20 mouse cellular contexts compared by ENCODE assay signal in genomic region chr10:28986203-28986602, GRCm38 (mm10). TPM values are rescaled to one million over a fixed set of nuclear protein-coding genes. Genes with fewer than 3 reads are reported as not detected.
A peak's percentile ranks its signal among the peaks of the same experiment; 100 is the strongest.
DNase-seq lines count a peak whose midpoint lies in the region.
"Had no signal": no experiment of that assay in that cellular context is flagged by ENCODE, and none has a peak within 500 bp of the region (broad histone marks: within the 10 kb centered on the region; RNA-seq: fewer than 3 reads in every experiment).

2310057J18Rik (minus strand) TSS chr10:28986303.

- no peaks in the 10 kb centered on the region for H3K27me3 ChIP-seq in heart, embryonic 10.5 days (ENCODE audit: insufficient read depth, poor library complexity, severe bottlenecking)
- H3K27me3 ChIP-seq: CH12.LX had no signal

- DNase-seq in heart, adult 11 months = peak; percentile 76
- DNase-seq in heart, embryonic 10.5 days (ENCODE audit: low spot score) = no peak
- DNase-seq: adrenal gland, adult 2 months; adrenal gland, adult 8-10 months; adrenal gland, postnatal 10 days; adrenal gland, postnatal 14 days; adrenal gland, postnatal 25 days; adrenal gland, postnatal 36 days; B cell, adult 2 months; cerebellum, adult 11 months; cerebellum, adult 11-12 months; cerebellum, adult 18-20 months; cerebellum, adult 2 months had no signal

- no peaks in the 10 kb centered on the region for H3K4me1 ChIP-seq in heart, embryonic 10.5 days

- no peaks in the 10 kb centered on the region for H3K9me3 ChIP-seq in heart, embryonic 10.5 days
- H3K9me3 ChIP-seq: G1E had no signal

- H3K27ac ChIP-seq in heart, embryonic 10.5 days = no peak within 1 kb of the TSS

- 78% methylated on average over 3 of the region's 3 CpGs for WGBS in heart, embryonic 10.5 days

- no peaks in the 10 kb centered on the region for H3K36me3 ChIP-seq in heart, embryonic 10.5 days
- H3K36me3 ChIP-seq: G1E had no signal

- H3K4me3 ChIP-seq in heart, embryonic 10.5 days = no peak within 1 kb of the TSS

RNA-seq across cellular contexts. Expression of gene 2310057J18Rik, which starts in this region (rescaled TPM):
- polyA plus RNA-seq in heart, embryonic 10.5 days (2016; fragmentation: Nextera tagmentation; extraction: Ambion mirVana) = not detected in 2 replicates
- polyA plus RNA-seq: activated CD4-positive, CD25-positive, alpha-beta regulatory T cell, adult 4 months; adrenal gland, adult 2 months; brain, embryonic 14.5 days; C2C12; CD4-positive, CD25-positive, alpha-beta regulatory T cell, adult 4 months; cerebellum, adult 2 months; G1E; Patski had no signal
